Mouse (Mus musculus) myocyte (in vitro differentiated cells): ENCODE measurements around the gene Fbn1. TPM values are rescaled to one million over a fixed set of nuclear protein-coding genes. Genes with fewer than 3 reads are reported as not detected.

ENCODE experiments used
- H3K27me3 ChIP-seq: one replicate; pipeline ENCODE4 v1.6.1; 2011; ENCODE audit not compliant: control insufficient read depth, insufficient read depth, insufficient read length
- H3K36me3 ChIP-seq: one replicate; pipeline ENCODE4 v1.6.1; 2011; ENCODE audit not compliant: control insufficient read depth, insufficient read depth
- H3K4me2 ChIP-seq: one replicate; pipeline ENCODE4 v1.6.1; 2011; ENCODE audit warnings: low read depth, control low read depth
- H3K4me3 ChIP-seq: one replicate; pipeline ENCODE4 v1.5.1; 2011; ENCODE audit warnings: mild to moderate bottlenecking, control low read depth, moderate library complexity
- H3K79me2 ChIP-seq: one replicate; pipeline ENCODE4 v1.6.1; 2011; ENCODE audit not compliant: control insufficient read depth, insufficient read depth
- H3ac ChIP-seq: one replicate; pipeline ENCODE4 v1.6.1; 2011; ENCODE audit not compliant: control insufficient read depth, insufficient read length
- CEBPB ChIP-seq: IDR thresholded peaks from 2 replicates; pipeline ENCODE4 v1.6.1; 2011; ENCODE audit warnings: mild to moderate bottlenecking, moderate library complexity; ENCODE audit not compliant: poor library complexity, insufficient read depth, severe bottlenecking
- E2F4 ChIP-seq: IDR thresholded peaks from one replicate; pipeline ENCODE4 v1.6.1; 2011; ENCODE audit warnings: mild to moderate bottlenecking, control low read depth, moderate library complexity; ENCODE audit not compliant: insufficient read depth
- MAX ChIP-seq: IDR thresholded peaks from one replicate; pipeline ENCODE4 v1.6.1; 2011; ENCODE audit warnings: low read depth, mild to moderate bottlenecking, control low read depth
- MYOG ChIP-seq, 3 experiments: IDR thresholded peaks; one replicate each; pipeline ENCODE4 v1.6.1; 2011; ENCODE audit warnings: control low read depth in 2 of 3, low read depth in 2 of 3, mild to moderate bottlenecking in 2 of 3; ENCODE audit not compliant: insufficient read length in 2 of 3, control insufficient read depth in 1 of 3, insufficient read depth in 1 of 3
- POLR2AphosphoS2 ChIP-seq: IDR thresholded peaks from one replicate; pipeline ENCODE4 v1.6.1; 2011; ENCODE audit warnings: low read depth, control low read depth; ENCODE audit not compliant: insufficient read length
- REST ChIP-seq: IDR thresholded peaks from one replicate; pipeline ENCODE4 v1.6.1; 2011; ENCODE audit warnings: mild to moderate bottlenecking, control low read depth, moderate library complexity; ENCODE audit not compliant: insufficient read depth, insufficient read length
- SRF ChIP-seq: IDR thresholded peaks from one replicate; pipeline ENCODE4 v1.6.1; 2011; ENCODE audit warnings: low read depth; ENCODE audit not compliant: control insufficient read depth, insufficient read length
- TCF12 ChIP-seq: IDR thresholded peaks from one replicate; pipeline ENCODE4 v1.6.1; 2011; ENCODE audit warnings: mild to moderate bottlenecking, control low read depth; ENCODE audit not compliant: poor library complexity, insufficient read depth, severe bottlenecking
- TCF3 ChIP-seq: IDR thresholded peaks from one replicate; pipeline ENCODE4 v1.6.1; 2011; ENCODE audit warnings: low read depth, control low read depth; ENCODE audit not compliant: insufficient read length
- USF1 ChIP-seq: IDR thresholded peaks from one replicate; pipeline ENCODE4 v1.6.1; 2011; ENCODE audit warnings: low read depth, mild to moderate bottlenecking, control low read depth, moderate library complexity
- polyA plus RNA-seq: library from polyadenylated mRNA; unstranded; fragments of >200 nt; fragmentation: generic; extraction: Trizol; gene quantifications from one replicate; pipeline ENCODE4 v1.2.1, GENCODE M21; 2012; ENCODE audit warnings: missing spikeins

Fbn1 gene
- polyA plus RNA-seq, 1 experiment = 125 TPM

DNA sequence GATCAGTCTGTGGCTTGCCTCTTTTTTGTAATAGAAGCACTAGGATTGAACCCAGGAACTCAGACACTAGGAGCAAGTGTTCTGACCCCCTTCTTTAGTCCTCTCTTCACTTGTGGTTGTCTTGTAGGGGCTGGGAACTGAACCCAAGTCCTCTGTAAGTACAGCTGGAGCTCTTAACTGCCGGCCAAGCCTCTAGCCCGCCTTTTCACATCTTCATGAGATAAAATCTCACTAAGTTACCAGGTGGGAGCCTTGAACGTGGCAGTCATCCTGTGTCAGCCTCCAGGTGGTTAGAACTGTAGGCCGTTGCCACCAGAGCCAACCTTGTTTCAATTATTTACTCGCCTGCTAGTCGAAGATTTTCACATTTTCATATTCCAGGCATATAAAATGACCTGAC lies 254.1 kb downstream of the Fbn1 start:
- no peak overlapping the region for H3ac ChIP-seq
- no peak for TF ChIP-seq USF1
- H3K79me2 ChIP-seq = peaks cover 49% of the 10 kb centered on the region
- H3K27me3 ChIP-seq = no peaks in the 10 kb centered on the region
- H3K4me3 ChIP-seq = no peak overlapping the region
- no peak overlapping the region for H3K4me2 ChIP-seq
- H3K36me3 ChIP-seq = peaks cover 42% of the 10 kb centered on the region

DNA sequence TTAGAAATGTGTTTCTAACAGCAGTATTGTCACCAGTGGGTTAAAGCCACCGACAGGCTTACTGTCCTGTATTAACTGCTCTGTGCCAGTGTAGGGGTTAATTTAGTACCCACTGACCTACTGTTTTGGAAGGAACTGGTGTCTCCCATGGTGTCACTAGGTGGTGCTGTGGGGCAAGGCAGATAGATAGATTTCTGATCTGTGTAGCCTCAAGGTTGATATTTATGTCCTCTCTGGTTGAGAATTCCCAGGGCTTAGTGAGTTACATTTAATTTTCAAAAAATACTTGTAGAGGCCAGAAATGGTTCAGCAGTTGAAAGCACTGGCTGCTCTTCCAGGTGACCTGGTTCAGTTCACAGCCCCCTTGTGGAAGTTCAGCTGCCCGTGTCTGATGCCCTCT lies 255.5 kb downstream of the Fbn1 start:
- Histone ChIP-seq H3K4me3 (no peak overlapping the region), H3K27me3 (no peaks in the 10 kb centered on the region), H3K4me2 (no peak overlapping the region), H3ac (no peak overlapping the region), H3K79me2 (peaks cover 58% of the 10 kb centered on the region), H3K36me3 (peaks cover 37% of the 10 kb centered on the region)
- TF ChIP-seq SRF (no peak), REST (no peak), CEBPB (no peak), POLR2AphosphoS2 (no peak), USF1 (no peak), TCF12 (no peak), E2F4 (no peak)

DNA sequence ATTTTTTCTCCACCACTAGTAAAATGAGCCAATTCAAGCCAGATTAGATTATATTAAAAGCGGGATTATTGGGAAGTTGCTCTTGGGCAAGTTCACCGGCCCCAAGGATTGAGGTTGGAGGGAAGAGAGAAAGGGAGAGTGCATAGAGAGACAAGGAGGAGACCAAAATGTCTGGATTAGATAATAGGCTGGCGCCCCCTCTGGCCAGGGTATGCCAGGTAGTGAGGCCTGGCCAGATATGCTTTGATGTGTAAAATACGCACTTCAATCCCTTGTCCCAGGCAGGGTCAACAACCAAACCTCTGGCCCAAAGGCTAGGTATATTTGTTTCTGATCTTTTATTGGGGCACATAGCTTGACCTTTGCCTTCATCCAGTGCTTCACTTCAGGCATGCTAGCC lies 256.0 kb downstream of the Fbn1 start:
- H3K4me3 ChIP-seq = no peak overlapping the region
- TF ChIP-seq REST (no peak), MYOG (IDR thresholded peaks at IDR 0.05; ENCODE audit: control insufficient read depth in 1 of 3, insufficient read depth in 1 of 3, insufficient read length in 2 of 3, low read depth in 2 of 3) (no peak), MAX (no peak), POLR2AphosphoS2 (no peak), TCF3 (no peak), USF1 (no peak)
- no peak overlapping the region for H3ac ChIP-seq
- H3K79me2 ChIP-seq = peaks cover 58% of the 10 kb centered on the region
- peaks cover 32% of the 10 kb centered on the region for H3K36me3 ChIP-seq
- H3K27me3 ChIP-seq = no peaks in the 10 kb centered on the region
- H3K4me2 ChIP-seq = no peak overlapping the region

Other genes starting within 250 kb of the Fbn1 start
- gene Gm9913, start 2.9 kb downstream of the Fbn1 start, polyA plus RNA-seq = 0.37 TPM
- 0.80 TPM for gene Cep152, start 117.1 kb upstream of the Fbn1 start, polyA plus RNA-seq
- 24.6 TPM for gene Eid1, start 165.1 kb upstream of the Fbn1 start, polyA plus RNA-seq
- 0.49 TPM for gene Shc4, start 216.2 kb upstream of the Fbn1 start, polyA plus RNA-seq